Mouse (Mus musculus) right cerebral cortex, postnatal 14 days (tissue): ENCODE measurements at regions not wholly inside any gene's neighbourhood (a gene's known extent, or its start where the extent isn't known, plus 50 kb on each side); places are given as distances from the start of the nearest gene placed in this dataset.

Experiments
- DNase-seq: peaks from one replicate; pipeline ENCODE4 v3.0.0; 2022

- no peak for DNase-seq
These were observed 66.1 kb downstream of the Slc4a3 start for GRCm38 (mm10) chr1:75612083-75612720.

GRCm38 (mm10) chr1:75613206-75613605 lies 67.1 kb downstream of the Slc4a3 start:
- no peak for DNase-seq

- DNase-seq = no peak
These were observed 70.9 kb downstream of the Slc4a3 start for GRCm38 (mm10) chr1:75616971-75617370.

- DNase-seq = no peak
These were observed 72.3 kb downstream of the Slc4a3 start for GRCm38 (mm10) chr1:75618367-75618790.

GRCm38 (mm10) chr1:75630287-75630686 lies 84.2 kb downstream of the Slc4a3 start:
- DNase-seq = no peak

- no peak for DNase-seq
These were observed 85.7 kb downstream of the Slc4a3 start for GRCm38 (mm10) chr1:75631729-75632128.

- DNase-seq = no peak
These were observed 89.5 kb downstream of the Slc4a3 start for GRCm38 (mm10) chr1:75635591-75635990.

GRCm38 (mm10) chr1:75639031-75640001 lies 93.2 kb downstream of the Slc4a3 start:
- DNase-seq = no peak

- DNase-seq = no peak
These were observed 96.4 kb downstream of the Slc4a3 start for GRCm38 (mm10) chr1:75642496-75642895.

- peak; percentile 60 for DNase-seq
These were observed 106.5 kb downstream of the Slc4a3 start for GRCm38 (mm10) chr1:75652547-75652946.

GRCm38 (mm10) chr1:75652987-75653573 lies 107.0 kb downstream of the Slc4a3 start:
- no peak for DNase-seq

GRCm38 (mm10) chr1:75653671-75654076 lies 107.6 kb downstream of the Slc4a3 start:
- DNase-seq = peak; percentile 63

GRCm38 (mm10) chr1:75656592-75656991 lies 110.5 kb downstream of the Slc4a3 start:
- no peak for DNase-seq

- no peak for DNase-seq
These were observed 114.5 kb downstream of the Slc4a3 start for GRCm38 (mm10) chr1:75660336-75661100.

GRCm38 (mm10) chr1:75662141-75662990 lies 116.3 kb downstream of the Slc4a3 start:
- no peak for DNase-seq

- no peak for DNase-seq
These were observed 121.7 kb downstream of the Slc4a3 start for GRCm38 (mm10) chr1:75667736-75668269.

- DNase-seq = peak; percentile 65
These were observed 130.2 kb downstream of the Slc4a3 start for GRCm38 (mm10) chr1:75676295-75676694.

- no peak for DNase-seq
These were observed 131.6 kb downstream of the Slc4a3 start for GRCm38 (mm10) chr1:75677695-75678094.

GRCm38 (mm10) chr1:75678279-75678678 lies 132.2 kb downstream of the Slc4a3 start:
- no peak for DNase-seq

- no peak for DNase-seq
These were observed 134.3 kb downstream of the Slc4a3 start for GRCm38 (mm10) chr1:75680366-75680765.

- no peak for DNase-seq
These were observed 135.8 kb downstream of the Slc4a3 start for GRCm38 (mm10) chr1:75681913-75682312.

GRCm38 (mm10) chr1:75692781-75693180 lies 146.7 kb downstream of the Slc4a3 start:
- DNase-seq = no peak
